Mouse (Mus musculus) lung, postnatal 0 days (tissue): ENCODE measurements around the gene Nrp2. TPM values are rescaled to one million over a fixed set of nuclear protein-coding genes. Genes with fewer than 3 reads are reported as not detected.

Experiments
- ATAC-seq: fragments of 200-750 bp; cut with Nextera tagmentation; 2 replicates; pipeline ENCODE4 v1.8.0; 2017; ENCODE audit warnings: moderate library complexity
- DNase-seq: peaks from one replicate; pipeline ENCODE4 v3.0.0-alpha.2; 2016; ENCODE audit warnings: low spot score
- H3K27ac ChIP-seq: fragments of 300-500 bp; sonication (generic); 2 replicates; pipeline ENCODE4 v1.5.1; 2014; ENCODE audit warnings: antibody characterized with exemption, mild to moderate bottlenecking, low read length, mixed read lengths
- H3K27me3 ChIP-seq: fragments of 300-500 bp; sonication (generic); replicated peaks from 2 replicates; pipeline ENCODE4 v1.6.1; 2014; ENCODE audit warnings: low read length, mixed read lengths; ENCODE audit not compliant: insufficient read depth
- H3K36me3 ChIP-seq: fragments of 300-500 bp; sonication (generic); 2 replicates; pipeline ENCODE4 v1.6.1; 2014; ENCODE audit warnings: low read length, mixed read lengths; ENCODE audit not compliant: insufficient read depth
- H3K4me1 ChIP-seq: fragments of 300-500 bp; sonication (generic); 2 replicates; pipeline ENCODE4 v1.6.1; 2014; ENCODE audit warnings: antibody characterized with exemption, low read depth, low read length, mixed read lengths; ENCODE audit not compliant: insufficient read depth
- H3K4me2 ChIP-seq: fragments of 300-500 bp; sonication (generic); replicated peaks from 2 replicates; pipeline ENCODE4 v1.6.1; 2014; ENCODE audit warnings: low read depth, mild to moderate bottlenecking, low read length, moderate library complexity, mixed read lengths
- H3K4me3 ChIP-seq: fragments of 300-500 bp; sonication (generic); 2 replicates; pipeline ENCODE4 v1.5.1; 2014; ENCODE audit warnings: low read depth, low read length
- H3K9ac ChIP-seq: fragments of 300-500 bp; sonication (generic); replicated peaks from 2 replicates; pipeline ENCODE4 v1.6.1; 2014; ENCODE audit warnings: low read depth, mild to moderate bottlenecking
- H3K9me3 ChIP-seq: fragments of 300-500 bp; sonication (generic); 2 replicates; pipeline ENCODE4 v1.6.1; 2016; ENCODE audit warnings: low read length, mixed read lengths
- CTCF ChIP-seq: IDR thresholded peaks from 2 replicates; pipeline ENCODE4 v1.5.1; 2016; ENCODE audit warnings: antibody characterized with exemption, mild to moderate bottlenecking
- EP300 ChIP-seq: IDR thresholded peaks from 2 replicates; pipeline ENCODE4 v1.6.1; 2016; ENCODE audit warnings: antibody characterized with exemption, mild to moderate bottlenecking, control low read depth
- WGBS: fragments of 180-500 bp; shearing (Covaris S2); extraction: QIAGEN DNeasy Blood & Tissue Kit; methylation state at CpG from one replicate; pipeline ENCODE4 v1.1.7; 2014; 5-methylcytosine and 5-hydroxymethylcytosine counted together
- polyA plus RNA-seq: library from polyadenylated mRNA; unstranded; fragments of >200 nt; fragmentation: Nextera tagmentation; extraction: Ambion mirVana; gene quantifications from 2 replicates; pipeline ENCODE4 v1.2.1, GENCODE M21; 2015

The Nrp2 gene
- polyA plus RNA-seq, 1 experiment from 2014 or later, result 14.0 TPM

DNA sequence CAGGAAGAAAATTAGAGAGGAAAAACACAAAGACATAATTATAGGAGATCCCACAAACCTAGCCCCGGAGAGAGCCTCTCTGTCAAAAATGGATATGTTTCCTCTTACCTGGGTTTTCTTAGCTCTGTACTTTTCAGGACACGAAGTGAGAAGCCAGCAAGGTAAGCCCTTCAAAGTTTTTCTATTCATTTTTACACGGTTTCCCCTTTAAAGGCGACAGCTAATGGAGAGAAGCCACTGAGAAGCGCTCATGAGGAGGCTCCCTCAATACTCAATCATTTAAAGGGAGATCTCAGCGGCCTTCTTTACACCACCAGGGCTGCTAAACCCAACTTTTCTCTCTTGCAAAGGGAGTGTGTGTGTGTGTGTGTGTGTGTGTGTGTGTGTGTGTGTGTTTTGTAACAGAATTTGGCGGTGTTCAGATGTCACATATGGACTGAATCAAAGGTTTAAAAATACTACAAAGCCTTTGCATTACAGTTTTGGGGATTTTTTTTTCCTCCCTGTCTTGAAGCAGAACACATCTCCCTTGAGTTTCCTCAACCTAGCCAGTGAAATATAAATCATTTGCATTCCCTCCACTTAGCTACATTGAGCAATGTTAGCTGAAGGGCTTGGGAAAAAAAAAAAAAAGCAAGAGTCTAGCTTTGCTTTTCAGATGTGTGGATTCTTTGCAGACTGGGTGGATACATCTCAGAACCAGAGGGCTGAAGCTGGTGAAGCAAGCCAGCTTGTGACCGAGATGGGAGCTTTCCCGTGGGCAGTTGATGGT, 1.2 kb downstream of the Nrp2 start:
- peaks cover 5% of the 10 kb centered on the region; the same call in 1 of the 2 replicates for H3K4me1 ChIP-seq
- H3K4me3 ChIP-seq, result peak overlapping the region; percentile 76
- TF ChIP-seq EP300 (peak; percentile 43; the same call in 1 of the 2 replicates), CTCF (0 out of 2 replicates have a peak, but pooled peaks have one; percentile 2)
- H3K9ac ChIP-seq, result peak overlapping the region; percentile 56
- H3K27me3 ChIP-seq, result no peaks in the 10 kb centered on the region
- H3K4me2 ChIP-seq, result peak overlapping the region; percentile 98
- ATAC-seq (peak; percentile 20), DNase-seq (peak; percentile 82)
- no peaks in the 10 kb centered on the region for H3K9me3 ChIP-seq
- H3K36me3 ChIP-seq, result no peaks in the 10 kb centered on the region
- H3K27ac ChIP-seq, result peak overlapping the region; percentile 84
- 8% methylated on average over 9 of the region's 9 CpGs for WGBS

DNA sequence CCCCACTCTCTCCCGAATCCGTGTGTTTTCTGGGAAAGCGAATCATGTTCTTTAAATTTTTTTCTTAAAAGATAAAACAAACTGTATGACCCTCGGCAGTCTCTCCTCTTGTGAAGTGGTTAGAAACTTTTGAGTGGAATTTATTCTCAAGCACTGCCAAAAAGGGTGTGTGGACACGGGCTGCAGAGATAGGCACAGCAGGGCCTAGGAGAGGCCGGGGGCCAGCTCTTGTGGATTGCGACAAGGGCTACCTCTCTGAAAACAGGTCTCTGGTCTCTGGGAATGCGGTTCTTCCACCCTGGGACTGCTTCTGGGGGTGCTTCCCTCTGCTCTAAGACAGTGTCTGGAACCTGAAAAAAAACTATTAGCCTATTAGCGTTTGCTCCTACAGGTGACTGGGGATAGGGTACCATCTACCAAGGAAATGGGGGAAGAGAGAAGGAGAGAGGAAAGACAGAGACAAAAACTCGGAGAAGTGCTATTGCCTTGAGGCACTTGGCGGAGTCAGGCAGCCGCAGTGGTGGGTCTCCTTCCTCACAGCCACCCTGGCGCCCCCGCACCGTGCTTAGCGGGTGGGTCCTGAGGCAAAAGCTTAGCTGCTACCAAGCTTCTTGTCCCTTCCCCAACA, 1.9 kb downstream of the Nrp2 start:
- Histone ChIP-seq H3K27me3 (no peaks in the 10 kb centered on the region), H3K9ac (peak overlapping the region; percentile 56), H3K4me2 (peak overlapping the region; percentile 98), H3K27ac (peak overlapping the region; percentile 84), H3K36me3 (no peaks in the 10 kb centered on the region), H3K9me3 (no peaks in the 10 kb centered on the region), H3K4me1 (peaks cover 8% of the 10 kb centered on the region; the same call in 1 of the 2 replicates), H3K4me3 (peak overlapping the region; percentile 76)
- ATAC-seq (peak; percentile 39), DNase-seq (peak; percentile 71)
- TF ChIP-seq CTCF, result no peak
- no peak; the same call in 1 of the 2 replicates for TF ChIP-seq EP300
- 10% methylated on average over 16 of the region's 16 CpGs for WGBS

DNA sequence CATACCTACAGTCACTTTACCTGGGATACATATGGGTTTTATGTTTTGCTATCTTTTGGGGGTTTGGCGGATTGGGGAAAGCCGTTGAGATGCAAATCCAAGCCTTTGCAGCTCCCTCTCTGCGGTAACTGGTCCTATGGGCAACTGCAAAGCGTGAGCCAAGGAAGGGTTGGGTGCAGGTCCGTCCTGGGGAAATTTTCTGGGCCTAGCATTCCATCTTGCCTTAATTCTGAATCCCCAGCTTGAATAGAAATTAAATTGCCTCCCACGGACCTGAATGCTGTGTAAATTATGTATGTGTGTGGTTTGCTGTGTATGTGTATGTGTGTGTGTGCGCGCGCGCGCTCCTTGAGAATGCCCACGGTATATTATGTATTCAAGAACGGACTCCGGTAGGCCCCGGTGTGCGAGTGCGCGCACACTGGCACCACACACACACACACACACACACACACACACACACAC, 2.5 kb downstream of the Nrp2 start:
- ATAC-seq, result no peak
- Histone ChIP-seq H3K4me2 (peak overlapping the region; percentile 98), H3K9ac (peak overlapping the region; percentile 56), H3K4me3 (peak overlapping the region; percentile 76), H3K36me3 (no peaks in the 10 kb centered on the region), H3K27ac (peak overlapping the region; percentile 84), H3K9me3 (no peaks in the 10 kb centered on the region), H3K4me1 (peaks cover 11% of the 10 kb centered on the region; the same call in 1 of the 2 replicates), H3K27me3 (no peaks in the 10 kb centered on the region)
- TF ChIP-seq CTCF, result no peak
- no peak for TF ChIP-seq EP300
- 10% methylated on average over 17 of the region's 18 CpGs for WGBS
- DNase-seq, result peak; percentile 21

DNA sequence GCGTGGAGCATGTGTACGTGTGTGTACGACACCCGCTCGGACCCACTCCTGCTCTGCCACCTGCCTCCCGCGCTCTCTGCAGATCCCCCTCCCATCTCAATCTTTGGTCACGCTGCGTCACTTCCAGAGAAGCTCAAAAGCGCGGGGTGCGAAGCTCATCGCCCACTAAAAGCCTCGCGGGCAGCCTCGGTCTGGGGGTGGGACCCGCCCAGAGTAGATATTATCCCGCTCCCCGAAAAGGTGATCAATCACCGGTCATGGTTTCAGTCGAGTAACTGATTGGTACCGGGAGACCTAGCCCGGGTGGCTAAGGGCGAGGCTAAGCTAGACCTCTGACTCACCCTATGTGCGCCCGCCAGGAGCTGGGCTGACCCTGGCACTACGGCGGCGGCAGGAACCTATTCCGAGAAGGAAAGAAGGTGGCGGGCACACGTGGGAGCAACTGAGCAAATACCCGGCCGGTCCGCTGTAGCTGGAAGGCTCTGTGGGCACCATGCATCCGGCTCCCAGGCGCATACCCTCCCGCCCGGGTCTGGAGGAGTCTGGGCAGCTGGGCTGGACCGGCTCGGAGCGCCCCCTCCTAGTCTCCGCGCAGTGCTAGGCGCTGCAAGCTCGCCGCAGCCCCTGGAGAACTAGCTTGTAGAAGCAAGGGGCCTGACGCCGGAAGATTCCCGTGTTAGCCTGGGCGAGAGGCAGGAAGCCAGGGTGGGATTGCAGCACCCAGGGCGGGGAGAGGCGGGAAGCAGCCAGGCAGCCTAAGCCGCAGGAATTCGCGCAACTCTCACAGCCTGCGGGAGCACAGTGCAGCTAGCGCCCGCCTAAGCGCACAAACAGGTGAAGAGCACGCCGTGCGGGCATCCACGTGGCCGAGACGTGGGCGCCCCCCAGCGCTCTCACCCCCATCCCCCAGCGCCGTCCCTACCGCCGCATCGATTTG, 3.3 kb downstream of the Nrp2 start:
- DNase-seq (peak; percentile 74), ATAC-seq (peak; percentile 43)
- under 1% methylated on average over 73 of the region's 73 CpGs for WGBS
- Histone ChIP-seq H3K27me3 (no peaks in the 10 kb centered on the region), H3K4me3 (peak overlapping the region; percentile 76), H3K9me3 (no peaks in the 10 kb centered on the region), H3K27ac (peak overlapping the region; percentile 84), H3K4me2 (peak overlapping the region; percentile 98), H3K4me1 (peaks cover 11% of the 10 kb centered on the region; the same call in 1 of the 2 replicates), H3K36me3 (no peaks in the 10 kb centered on the region), H3K9ac (peak overlapping the region; percentile 29)
- peak; percentile 21; the same call in 1 of the 2 replicates for TF ChIP-seq CTCF
- TF ChIP-seq EP300, result no peak

DNA sequence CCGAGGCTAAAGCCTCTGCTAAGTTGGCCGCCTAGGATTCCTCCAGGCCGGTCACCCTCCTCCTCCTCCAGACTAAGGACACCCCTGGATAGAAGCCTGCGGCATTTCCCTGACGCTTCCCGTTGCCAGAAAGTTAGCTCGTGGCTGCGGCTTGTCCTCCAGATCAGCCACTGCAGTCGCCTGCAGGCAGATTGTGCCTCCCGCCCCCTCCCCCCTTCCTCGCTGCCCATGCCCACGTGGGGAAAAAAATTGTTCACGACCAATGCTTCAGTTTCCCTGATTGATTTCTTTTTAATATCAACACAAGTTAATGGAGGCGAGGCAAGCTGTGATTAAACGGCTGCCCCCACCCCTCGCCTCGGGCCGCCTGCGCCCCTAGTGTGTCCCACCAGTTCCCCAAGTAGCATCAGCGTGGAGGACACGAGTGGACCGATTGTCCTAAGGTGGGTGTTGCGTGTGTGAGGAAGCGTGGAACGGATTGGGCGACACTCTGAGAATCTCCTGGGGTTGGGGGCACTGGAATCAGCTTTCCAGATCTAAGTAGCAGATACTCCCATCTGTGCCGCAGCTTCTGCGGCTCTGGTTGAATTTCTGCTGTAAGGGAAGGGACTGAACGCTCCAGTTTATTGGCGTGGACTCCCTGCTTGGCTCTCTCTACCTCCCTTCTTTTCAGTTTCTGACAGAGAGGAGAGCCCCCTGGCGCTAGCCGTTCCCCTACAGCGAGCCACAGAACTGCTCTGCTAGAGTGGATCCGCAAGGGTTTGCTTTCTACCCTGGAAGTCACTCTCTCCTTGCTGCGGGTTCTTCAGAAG, 4.2 kb downstream of the Nrp2 start:
- WGBS, result 1% methylated on average over 34 of the region's 35 CpGs
- ATAC-seq (no peak), DNase-seq (peak; percentile 75)

More for the DNA sequence above, 4.2 kb downstream of the Nrp2 start:
- Histone ChIP-seq H3K4me3 (peak overlapping the region; percentile 76), H3K9me3 (no peaks in the 10 kb centered on the region), H3K27ac (peak overlapping the region; percentile 84; the same call in 1 of the 2 replicates), H3K27me3 (no peaks in the 10 kb centered on the region), H3K4me1 (peaks cover 10% of the 10 kb centered on the region; the same call in 1 of the 2 replicates), H3K4me2 (peak overlapping the region; percentile 98), H3K9ac (peak overlapping the region; percentile 29), H3K36me3 (no peaks in the 10 kb centered on the region)
- TF ChIP-seq EP300, result no peak
- TF ChIP-seq CTCF, result peak; percentile 62
